Mouse (Mus musculus) bone marrow, adult 2 months (tissue): Measurements from ENCODE around the gene Serinc1.

Source experiments
- CTCF ChIP-seq: fragments of 200-500 bp; IDR thresholded peaks from 2 replicates; pipeline ENCODE4 v1.5.1; 2011; ENCODE audit warnings: low read length, control low read depth; ENCODE audit not compliant: control insufficient read depth, insufficient read depth
- POLR2A ChIP-seq: fragments of 200-500 bp; IDR thresholded peaks from 2 replicates; pipeline ENCODE4 v1.6.1; 2011; ENCODE audit warnings: low read depth, mild to moderate bottlenecking, control low read depth, low read length, borderline replicate concordance; ENCODE audit not compliant: control insufficient read depth

GRCm38 (mm10) chr10:57484741-57485140 lies 47.6 kb downstream of the Serinc1 start:
- TF ChIP-seq POLR2A (no peak), CTCF (no peak)
